Mouse (Mus musculus): ENCODE measurements at regions not wholly inside any gene's neighbourhood (a gene's known extent, or its start where the extent isn't known, plus 50 kb on each side); places are given as distances from the start of the nearest gene placed in this dataset.
"Not testable (repeated sequence)": the region's sequence is repeated elsewhere in the genome, so short reads cannot be mapped to it uniquely, and the experiment has no call there.

- not testable (repeated sequence) for TF ChIP-seq POLR2A (IDR thresholded peaks at IDR 0.05; ENCODE audit: low read depth, low read length); CTCF (IDR thresholded peaks at IDR 0.05; ENCODE audit: borderline replicate concordance, insufficient read depth, low read length)
These were observed 163.9 kb downstream of the Cbln4 start for GRCm38 (mm10) chr2:171879238-171879960.
